Mouse (Mus musculus): ENCODE results near the gene Arhgap10.

GRCm38 (mm10) chr8:77404017-77404416 lies 113.7 kb downstream of the Arhgap10 start:
- TF ChIP-seq EP300 (IDR thresholded peaks at IDR 0.05; ENCODE audit: insufficient read depth, low read depth, low read length) = no peak
- TF ChIP-seq CTCF (IDR thresholded peaks at IDR 0.05) = no peak
